In genomic region chr17:74491565-74491964, GRCm38 (mm10) we compare ENCODE assay signal across 23 mouse cellular contexts. TPM values are rescaled to one million over a fixed set of nuclear protein-coding genes. Genes with fewer than 3 reads are reported as not detected.
DNase-seq lines count a peak whose midpoint lies in the region; ATAC-seq lines count a peak whose summit lies in the region.
"Had no signal": no experiment of that assay in that cellular context is flagged by ENCODE, and none has a peak within 500 bp of the region (broad histone marks: within the 10 kb centered on the region; RNA-seq: fewer than 3 reads in every experiment).

No protein-coding gene starts in this region.

- peaks cover 24% of the 10 kb centered on the region for H3K4me1 ChIP-seq in liver, embryonic 13.5 days (replicated peaks)
- peaks cover 6% of the 10 kb centered on the region for H3K4me1 ChIP-seq in forebrain, embryonic 12.5 days
- H3K4me1 ChIP-seq: embryonic facial prominence, embryonic 15.5 days had no signal

- peak overlapping the region; percentile 85 for H3K27ac ChIP-seq in liver, embryonic 13.5 days
- H3K27ac ChIP-seq in forebrain, embryonic 12.5 days = no peak overlapping the region
- H3K27ac ChIP-seq: embryonic facial prominence, embryonic 15.5 days; hindbrain, embryonic 13.5 days; kidney, postnatal 0 days; limb, embryonic 10.5 days; neural tube, embryonic 13.5 days had no signal

- no peaks in the 10 kb centered on the region for H3K27me3 ChIP-seq in liver, embryonic 13.5 days
- no peaks in the 10 kb centered on the region; the same call in 1 of the 2 replicates for H3K27me3 ChIP-seq in forebrain, embryonic 12.5 days
- H3K27me3 ChIP-seq: CH12.LX; embryonic facial prominence, embryonic 15.5 days; neural tube, embryonic 13.5 days had no signal

- peak overlapping the region; percentile 97; the same call in 1 of the 2 replicates for H3K9ac ChIP-seq in liver, embryonic 13.5 days
- no peak overlapping the region for H3K9ac ChIP-seq in forebrain, embryonic 12.5 days
- H3K9ac ChIP-seq: embryonic facial prominence, embryonic 15.5 days; hindbrain, embryonic 13.5 days; neural tube, embryonic 13.5 days had no signal

- H3K9me3 ChIP-seq in liver, embryonic 13.5 days (replicated peaks) = no peaks in the 10 kb centered on the region
- H3K9me3 ChIP-seq in forebrain, embryonic 12.5 days = no peaks in the 10 kb centered on the region
- H3K9me3 ChIP-seq: embryonic facial prominence, embryonic 15.5 days; G1E; hindbrain, embryonic 13.5 days; limb, embryonic 10.5 days; neural tube, embryonic 13.5 days had no signal

- peak; percentile 76 for ATAC-seq in erythroblast, adult 5-6 weeks (replicated peaks; ENCODE audit: low FRiP score, poor library complexity, severe bottlenecking)
- peak; percentile 68 for ATAC-seq in liver, embryonic 13.5 days (ENCODE audit: low read depth)
- peak; percentile 77 for ATAC-seq in megakaryocyte-erythroid progenitor cell, adult 5-6 weeks (replicated peaks; ENCODE audit: low FRiP score, low TSS enrichment, poor library complexity, severe bottlenecking)
- ATAC-seq in forebrain, embryonic 12.5 days (ENCODE audit: low FRiP score) = no peak
- ATAC-seq: lung, postnatal 0 days; midbrain, embryonic 16.5 days had no signal

- peak overlapping the region; percentile 75 for H3K4me2 ChIP-seq in liver, embryonic 13.5 days
- no peak overlapping the region for H3K4me2 ChIP-seq in forebrain, embryonic 12.5 days
- H3K4me2 ChIP-seq: embryonic facial prominence, embryonic 15.5 days; hindbrain, embryonic 13.5 days; neural tube, embryonic 13.5 days had no signal

- peak; percentile 31 for DNase-seq in MN1 (ENCODE audit: low spot score)
- DNase-seq in liver, embryonic 13.5 days = no peak
- DNase-seq in lung, postnatal 36 days = no peak
- DNase-seq in frontal cortex, postnatal 14 days (ENCODE audit: low spot score in 2 of 2) = no peak
- DNase-seq: adrenal gland, postnatal 10 days; B cell, adult 2 months; cerebellum, adult 9-10 months; kidney, adult 11 months; retina, postnatal 1 day; right cerebral cortex, postnatal 25 days; spleen, adult 18-20 months had no signal

- peaks cover 43% of the 10 kb centered on the region for H3K36me3 ChIP-seq in liver, embryonic 13.5 days
- peaks cover 29% of the 10 kb centered on the region for H3K36me3 ChIP-seq in forebrain, embryonic 12.5 days (replicated peaks)

- WGBS in liver, embryonic 13.5 days (ENCODE audit: insufficient replicate concordance) = 61% methylated on average over 3 of the region's 3 CpGs
- WGBS in forebrain, embryonic 12.5 days = 91% methylated on average over 3 of the region's 3 CpGs

- H3K4me3 ChIP-seq in liver, embryonic 13.5 days (replicated peaks) = peak overlapping the region; percentile 95
- H3K4me3 ChIP-seq in forebrain, embryonic 12.5 days (replicated peaks) = no peak overlapping the region
- H3K4me3 ChIP-seq: embryonic facial prominence, embryonic 15.5 days; hindbrain, embryonic 13.5 days; limb, embryonic 10.5 days; neural tube, embryonic 13.5 days had no signal

RNA-seq across cellular contexts. Expression of gene Yipf4, which starts 2.3 kb away (rescaled TPM):
- total RNA-seq in erythroblast, adult 5-6 weeks (2015; ENCODE audit: low replicate concordance) = 280 and 306 TPM in 2 replicates
- total RNA-seq in erythroblast, adult 5-6 weeks (2017; ENCODE audit: low replicate concordance) = 409 and 455 TPM in 2 replicates
- polyA plus RNA-seq in liver, embryonic 13.5 days (2015; fragmentation: Nextera tagmentation; extraction: Ambion mirVana) = 62.4 and 77.0 TPM in 2 replicates
- 21.2 and 32.3 TPM in 2 replicates for total RNA-seq in megakaryocyte-erythroid progenitor cell, adult 5-6 weeks (2014; fragmentation: Nextera tagmentation)
- total RNA-seq in megakaryocyte-erythroid progenitor cell, adult 5-6 weeks (2017) = 34.1 and 56.6 TPM in 2 replicates
- polyA plus RNA-seq in forebrain, embryonic 12.5 days (2016; fragmentation: Nextera tagmentation; extraction: Ambion mirVana) = 52.6 and 54.9 TPM in 2 replicates

RNA-seq across cellular contexts. Expression of gene Nlrc4, which starts 32.6 kb away (rescaled TPM):
- 1.3 and 2.9 TPM in 2 replicates for total RNA-seq in erythroblast, adult 5-6 weeks (2015; ENCODE audit: low replicate concordance)
- 1.1 and 1.3 TPM in 2 replicates for total RNA-seq in erythroblast, adult 5-6 weeks (2017; ENCODE audit: low replicate concordance)
- 0.20 and 0.32 TPM in 2 replicates for polyA plus RNA-seq in liver, embryonic 13.5 days (2015; fragmentation: Nextera tagmentation; extraction: Ambion mirVana)
- total RNA-seq in megakaryocyte-erythroid progenitor cell, adult 5-6 weeks (2014; fragmentation: Nextera tagmentation) = 0.11 and 0.30 TPM in 2 replicates
- 0.42 and 1.4 TPM in 2 replicates for total RNA-seq in megakaryocyte-erythroid progenitor cell, adult 5-6 weeks (2017)
- polyA plus RNA-seq in forebrain, embryonic 12.5 days (2016; fragmentation: Nextera tagmentation; extraction: Ambion mirVana) = 0.14 and 0.18 TPM in 2 replicates

RNA-seq across cellular contexts. Expression of gene Birc6, which starts 36.5 kb away (rescaled TPM):
- 54.4 and 88.6 TPM in 2 replicates for total RNA-seq in erythroblast, adult 5-6 weeks (2015; ENCODE audit: low replicate concordance)
- 40.4 and 48.6 TPM in 2 replicates for total RNA-seq in erythroblast, adult 5-6 weeks (2017; ENCODE audit: low replicate concordance)
- 38.1 and 43.0 TPM in 2 replicates for polyA plus RNA-seq in liver, embryonic 13.5 days (2015; fragmentation: Nextera tagmentation; extraction: Ambion mirVana)
- total RNA-seq in megakaryocyte-erythroid progenitor cell, adult 5-6 weeks (2014; fragmentation: Nextera tagmentation) = 147 and 149 TPM in 2 replicates
- total RNA-seq in megakaryocyte-erythroid progenitor cell, adult 5-6 weeks (2017) = 159 and 167 TPM in 2 replicates
- polyA plus RNA-seq in forebrain, embryonic 12.5 days (2016; fragmentation: Nextera tagmentation; extraction: Ambion mirVana) = 103 and 109 TPM in 2 replicates

Comparison
In these comparisons a context has a peak if more than half of its experiments do, and no peak if none do; other contexts are left out.
1. RNA of gene Yipf4, which starts 2.3 kb away (total RNA-seq): 280 to 455 TPM in erythroblast, adult 5-6 weeks; 21.2 to 56.6 TPM in megakaryocyte-erythroid progenitor cell, adult 5-6 weeks; every median in the first group is over 4 times any median in the second.